Mouse (Mus musculus) MEL (cell line): ENCODE measurements at regions not wholly inside any gene's neighbourhood (a gene's known extent, or its start where the extent isn't known, plus 50 kb on each side); places are given as distances from the start of the nearest gene placed in this dataset.

Experiments
- CHD1 ChIP-seq: IDR thresholded peaks from 2 replicates; pipeline ENCODE4 v1.6.1; 2012; ENCODE audit warnings: low read depth, mild to moderate bottlenecking, inconsistent platforms, low read length, improper control_type of control experiment
- CTCF ChIP-seq, 3 experiments: IDR thresholded peaks in 2 of 3; conservative IDR thresholded peaks in 1 of 3; 2 replicates each; pipeline ENCODE4 v1.5.1; 2011 to 2012; ENCODE audit warnings: low read length in 3 of 3, low read depth in 2 of 3, mild to moderate bottlenecking in 2 of 3, improper control_type of control experiment in 1 of 3, inconsistent platforms in 1 of 3, mixed read lengths in 1 of 3, moderate library complexity in 1 of 3; ENCODE audit not compliant: control insufficient read depth in 1 of 3, insufficient read depth in 1 of 3, poor library complexity in 1 of 3, severe bottlenecking in 1 of 3
- MXI1 ChIP-seq: IDR thresholded peaks from 2 replicates; pipeline ENCODE4 v1.6.1; 2011; ENCODE audit warnings: mild to moderate bottlenecking, low read depth, low read length, improper control_type of control experiment
- SIN3A ChIP-seq: IDR thresholded peaks from 2 replicates; pipeline ENCODE4 v1.6.1; 2012; ENCODE audit warnings: low read length, improper control_type of control experiment, inconsistent platforms

- TF ChIP-seq CTCF (IDR thresholded peaks at IDR 0.05 in 2 of 3, conservative IDR thresholded peaks at IDR 0.05 in 1 of 3; ENCODE audit: control insufficient read depth in 1 of 3, insufficient read depth in 1 of 3, low read depth in 2 of 3, low read length in 3 of 3, poor library complexity in 1 of 3, severe bottlenecking in 1 of 3): no peak
- no peak for TF ChIP-seq CHD1
- TF ChIP-seq SIN3A: no peak
- no peak for TF ChIP-seq MXI1
These were observed 212.9 kb upstream of the Atp2b1 start for GRCm38 (mm10) chr10:98701285-98701684.
